Mouse (Mus musculus) ovary, adult 2 months (tissue): Measurements from ENCODE around the gene Dnaaf2. TPM values are rescaled to one million over a fixed set of nuclear protein-coding genes. Genes with fewer than 3 reads are reported as not detected.

Experiments used
- polyA plus RNA-seq: library from polyadenylated mRNA; depleted of rRNA; stranded (reverse); fragments of >200 nt; gene quantifications from 2 replicates; pipeline ENCODE4 v1.2.3, GENCODE M21; 2012; rRNA removed

Dnaaf2 gene
- polyA plus RNA-seq = 6.2 and 7.5 TPM in 2 replicates

DNA sequence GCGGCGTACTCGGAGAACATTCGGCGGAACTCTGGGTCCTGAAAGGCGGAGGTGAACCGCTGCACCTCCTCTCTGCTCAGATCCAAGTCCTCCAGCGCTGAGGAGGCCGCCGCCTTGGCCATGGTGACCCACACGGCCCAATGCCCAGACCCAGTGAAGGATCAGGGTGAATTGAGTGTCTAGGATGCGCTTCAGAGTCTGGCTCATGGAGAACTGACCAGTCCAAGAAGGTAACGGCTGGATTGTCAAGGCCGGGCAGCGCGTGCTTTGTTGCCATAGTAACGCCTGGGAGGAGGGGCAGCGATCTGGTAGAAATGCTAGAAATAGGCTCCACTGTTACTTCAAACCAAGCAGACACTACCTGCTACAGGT, at the start of gene Dnaaf2:
Gene Dnaaf2 (minus strand): TSS at position 266 of the 372 bp plus-strand sequence.

DNA sequence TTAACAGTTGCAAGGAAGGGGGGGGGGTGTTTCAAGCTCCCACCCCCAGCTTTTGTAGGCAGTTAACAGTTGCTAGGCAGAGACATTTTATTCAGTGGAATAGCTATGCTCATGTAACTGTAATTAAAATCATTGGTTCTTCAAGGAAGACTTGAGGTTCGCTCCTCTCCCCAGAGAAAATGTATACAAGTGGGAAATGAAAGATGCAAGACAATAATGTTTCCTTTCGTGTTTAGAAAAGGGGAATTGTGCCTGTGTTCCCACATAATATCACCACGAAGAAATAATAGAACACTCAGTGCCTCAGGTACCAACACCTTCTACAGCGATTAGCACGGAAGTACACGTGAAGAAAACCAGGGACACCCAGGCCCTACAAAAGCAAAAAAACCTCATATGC, 42.6 kb upstream of the Dnaaf2 start, which contains the start of gene Klhdc1:
Gene Klhdc1 (plus strand): TSS at position 301 of the 400 bp plus-strand sequence.

DNA sequence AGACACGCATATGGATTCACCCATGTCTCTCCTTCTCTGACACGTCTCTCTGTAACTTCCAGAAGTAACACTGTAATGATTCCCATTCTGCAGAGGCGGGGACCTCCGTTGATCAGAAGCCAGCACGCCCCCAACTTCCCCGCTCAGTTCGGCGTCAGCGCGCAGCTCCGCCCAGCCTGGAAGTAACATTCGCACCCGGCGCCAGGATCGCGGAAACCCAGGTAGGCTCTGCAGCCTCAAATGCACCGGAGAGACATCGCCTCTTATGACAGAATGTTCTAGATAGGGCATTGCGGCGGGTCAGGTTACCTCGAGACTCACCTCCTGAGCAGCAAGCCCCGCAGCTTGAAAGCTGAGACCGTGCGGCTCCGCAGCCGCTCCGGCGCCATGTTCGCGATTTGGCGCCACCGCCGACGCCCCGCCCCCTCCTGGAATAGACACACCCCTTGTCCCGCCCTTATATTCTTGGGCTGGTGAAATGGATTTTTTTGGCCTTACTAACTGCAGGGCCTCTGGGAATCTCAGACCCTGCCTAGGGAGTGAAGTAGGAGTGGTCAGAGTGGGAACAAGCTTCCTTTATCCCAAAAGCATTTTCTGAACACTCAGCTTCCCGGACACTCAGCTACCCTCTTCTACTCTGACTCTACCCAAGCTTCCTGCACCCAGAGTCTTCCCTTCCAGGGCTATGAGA, 29.7 kb upstream of the Dnaaf2 start, which contains the start of gene Pole2:
Gene Pole2 (minus strand): TSS at position 420 of the 691 bp plus-strand sequence.

DNA sequence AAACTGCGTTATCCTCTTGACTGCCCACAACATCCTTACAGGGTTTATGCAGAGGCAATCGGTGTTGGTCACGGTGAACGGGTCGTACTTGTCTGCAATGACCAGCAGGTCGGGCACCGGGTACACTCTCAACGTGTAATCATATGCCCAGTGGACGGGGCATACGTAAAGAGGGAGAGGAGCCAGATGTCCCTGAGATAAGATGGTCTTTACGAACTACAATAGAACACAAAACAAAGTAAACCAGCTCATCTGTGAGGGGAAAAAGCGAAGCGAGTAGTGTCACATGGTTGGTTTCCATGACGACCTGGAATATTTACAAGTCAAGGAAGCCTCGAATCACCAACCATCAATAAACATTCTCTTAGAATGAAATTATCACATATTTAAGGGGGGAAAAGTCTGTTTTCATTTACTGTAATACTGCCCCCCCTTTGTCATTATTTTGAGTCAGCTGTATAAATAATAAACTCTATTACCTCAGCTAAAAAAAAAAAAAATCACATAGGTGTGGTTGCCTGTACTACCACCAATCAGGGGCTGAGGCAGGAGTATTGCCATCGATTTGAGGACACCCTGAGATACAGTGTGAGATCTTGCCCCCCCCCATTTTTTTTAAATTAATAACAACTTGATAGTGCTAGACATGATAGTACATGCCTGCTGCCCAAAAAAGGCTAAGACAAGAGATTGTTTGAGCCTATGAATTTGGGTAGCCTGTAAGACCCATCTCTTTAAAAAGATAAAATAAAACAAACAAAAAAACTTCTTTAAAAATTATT, 6.0 kb upstream of the Dnaaf2 start, which contains the start of gene Gm49384:
Gene Gm49384 (minus strand): TSS at position 216 of the 782 bp plus-strand sequence.

GRCm38 (mm10) chr12:69196444-69197377, 1.5 kb downstream of the Dnaaf2 start, which contains the start of gene Gm49383:
Gene Gm49383, minus strand, starts transcription at chr12:69197104.

DNA sequence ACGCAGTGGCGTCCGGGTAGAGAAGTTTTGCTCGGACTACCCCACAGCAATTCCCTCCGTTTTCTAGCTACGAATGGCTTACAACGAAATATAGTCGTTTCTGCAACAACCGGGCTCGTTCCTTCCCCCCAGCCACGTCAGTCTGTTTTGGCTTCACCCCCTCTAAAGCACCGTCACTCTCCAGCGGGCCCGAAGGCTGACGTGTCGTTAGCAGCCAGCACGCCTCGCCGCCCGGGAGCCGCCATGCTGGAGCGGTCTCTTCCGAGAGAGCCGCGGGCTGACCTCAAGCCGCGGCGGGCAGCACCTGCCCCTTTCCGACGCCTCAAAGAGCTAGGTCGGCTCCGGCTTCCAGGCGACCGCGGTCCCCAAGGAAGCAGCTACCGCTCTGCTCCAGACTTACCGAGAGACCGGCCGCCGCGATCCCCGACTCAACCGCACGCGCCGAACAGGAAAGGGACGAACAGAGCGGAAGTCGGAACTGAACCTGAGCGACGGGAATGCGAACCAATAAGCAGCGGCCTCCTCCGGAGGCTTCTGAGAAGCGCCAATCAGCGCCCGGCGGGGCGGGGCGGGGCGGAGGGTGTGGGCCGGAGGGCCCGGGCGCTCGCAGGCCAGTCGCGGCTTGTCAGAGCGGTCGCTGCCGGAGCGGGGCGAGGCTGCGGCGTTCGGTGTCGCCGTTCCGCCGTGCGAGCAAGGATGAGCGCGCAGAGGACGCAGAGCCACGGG, 14.5 kb downstream of the Dnaaf2 start, which contains the start of the genes Rpl36al and Mgat2:
Gene Rpl36al (minus strand): TSS at position 501 of the 726 bp plus-strand sequence.
Gene Mgat2 (plus strand): TSS at position 575 of the 726 bp plus-strand sequence.

GRCm38 (mm10) chr12:69168461-69169106, 29.6 kb downstream of the Dnaaf2 start, which contains the start of gene Lrr1:
Gene Lrr1, plus strand, starts transcription at chr12:69168814.

DNA sequence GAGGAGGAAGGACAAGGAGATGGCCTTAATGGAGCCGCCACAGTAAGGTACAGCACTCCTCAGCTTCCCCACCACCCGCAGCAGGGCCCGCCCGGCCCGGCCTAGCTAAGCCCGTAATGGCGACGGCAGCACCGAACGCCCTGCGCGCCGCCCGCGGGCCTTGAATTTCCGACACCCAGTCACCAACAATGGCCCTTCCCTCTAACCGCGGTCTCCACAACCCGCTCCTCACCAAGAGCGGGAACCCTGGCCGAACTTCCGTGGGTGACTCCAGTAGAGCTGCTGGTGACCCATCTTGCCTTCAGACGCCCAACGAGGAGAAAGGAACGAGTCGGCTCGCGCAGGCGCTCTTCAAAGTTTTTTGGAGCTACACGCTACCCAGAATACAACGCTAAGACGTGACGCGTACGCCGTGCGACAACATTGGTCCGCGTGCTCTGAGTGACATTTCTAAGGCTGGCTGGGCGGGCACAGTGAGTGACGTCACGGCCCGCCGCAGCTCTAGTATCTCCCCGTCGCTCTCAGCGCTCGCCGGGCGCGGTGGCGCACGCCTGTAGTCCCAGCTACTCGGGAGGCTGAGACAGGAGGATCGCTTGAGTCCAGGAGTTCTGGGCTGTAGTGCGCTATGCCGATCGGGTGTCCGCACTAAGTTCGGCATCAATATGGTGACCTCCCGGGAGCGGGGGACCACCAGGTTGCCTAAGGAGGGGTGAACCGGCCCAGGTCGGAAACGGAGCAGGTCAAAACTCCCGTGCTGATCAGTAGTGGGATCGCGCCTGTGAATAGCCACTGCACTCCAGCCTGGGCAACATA, 39.3 kb downstream of the Dnaaf2 start, which contains the start of gene Rps29:
Gene Rps29 (minus strand): TSS at position 422 of the 813 bp plus-strand sequence.

Other genes starting within 250 kb of the Dnaaf2 start
- gene Rps29, start 39.2 kb downstream of the Dnaaf2 start, polyA plus RNA-seq = 1,786 and 3,467 TPM in 2 replicates
- 3.9 and 6.5 TPM in 2 replicates for gene Lrr1, start 29.6 kb downstream of the Dnaaf2 start, polyA plus RNA-seq
- 74.7 and 111 TPM in 2 replicates for gene Rpl36al, start 14.3 kb downstream of the Dnaaf2 start, polyA plus RNA-seq
- gene Mgat2, start 14.3 kb downstream of the Dnaaf2 start, polyA plus RNA-seq = 33.5 and 40.1 TPM in 2 replicates
- 2.6 TPM in 1 of 2 replicates, not detected in the other for gene Gm49383, start 1.3 kb downstream of the Dnaaf2 start, polyA plus RNA-seq
- not detected in 2 replicates for gene Gm49384, start 5.8 kb upstream of the Dnaaf2 start, polyA plus RNA-seq
- gene Pole2, start 29.8 kb upstream of the Dnaaf2 start, polyA plus RNA-seq = 3.9 and 4.6 TPM in 2 replicates
- gene Klhdc1, start 42.7 kb upstream of the Dnaaf2 start, polyA plus RNA-seq = 0.52 and 0.53 TPM in 2 replicates
- 105 and 161 TPM in 2 replicates for gene Klhdc2, start 98.3 kb upstream of the Dnaaf2 start, polyA plus RNA-seq
- gene Nemf, start 158.7 kb upstream of the Dnaaf2 start, polyA plus RNA-seq = 1.5 TPM in 2 replicates
- gene Arf6, start 173.7 kb upstream of the Dnaaf2 start, polyA plus RNA-seq = 218 and 291 TPM in 2 replicates
- 1.7 and 1.9 TPM in 2 replicates for gene Gm9887, start 174.0 kb upstream of the Dnaaf2 start, polyA plus RNA-seq